Mouse (Mus musculus) olfactory bulb, adult 2 months (tissue): Measurements from ENCODE around the gene Ttk. TPM values are rescaled to one million over a fixed set of nuclear protein-coding genes. Genes with fewer than 3 reads are reported as not detected.

ENCODE experiments used
- H3K27ac ChIP-seq: fragments of 200-500 bp; 2 replicates; pipeline ENCODE4 v1.5.1; 2012; ENCODE audit warnings: low read depth, low read length; ENCODE audit not compliant: insufficient read depth
- H3K4me1 ChIP-seq: fragments of 200-500 bp; 2 replicates; pipeline ENCODE4 v1.6.1; 2012; ENCODE audit warnings: low read length; ENCODE audit not compliant: control insufficient read depth, insufficient read depth
- H3K4me3 ChIP-seq: fragments of 200-500 bp; 2 replicates; pipeline ENCODE4 v1.5.1; 2012; ENCODE audit warnings: mild to moderate bottlenecking, low read depth, low read length, moderate library complexity; ENCODE audit not compliant: insufficient read depth
- CTCF ChIP-seq: fragments of 200-500 bp; IDR thresholded peaks from 2 replicates; pipeline ENCODE4 v1.5.1; 2012; ENCODE audit warnings: low read depth, mild to moderate bottlenecking, low read length, moderate library complexity; ENCODE audit not compliant: insufficient read depth
- POLR2A ChIP-seq: fragments of 200-500 bp; IDR thresholded peaks from 2 replicates; pipeline ENCODE4 v1.6.1; 2012; ENCODE audit warnings: mild to moderate bottlenecking, low read depth, low read length, moderate library complexity; ENCODE audit not compliant: insufficient read depth
- WGBS: fragments of 180-500 bp; shearing (Covaris S2); methylation state at CpG from one replicate; pipeline ENCODE4 v1.1.7; 2018; 5-methylcytosine and 5-hydroxymethylcytosine counted together
- polyA plus RNA-seq: library from polyadenylated mRNA; stranded (reverse); fragments of >200 nt; gene quantifications from 2 replicates; pipeline ENCODE4 v1.2.4, GENCODE M21; 2012; ENCODE audit warnings: low replicate concordance; ENCODE audit not compliant: missing spikeins, insufficient read depth, insufficient read length

Ttk gene
- not detected in 2 replicates for polyA plus RNA-seq

DNA sequence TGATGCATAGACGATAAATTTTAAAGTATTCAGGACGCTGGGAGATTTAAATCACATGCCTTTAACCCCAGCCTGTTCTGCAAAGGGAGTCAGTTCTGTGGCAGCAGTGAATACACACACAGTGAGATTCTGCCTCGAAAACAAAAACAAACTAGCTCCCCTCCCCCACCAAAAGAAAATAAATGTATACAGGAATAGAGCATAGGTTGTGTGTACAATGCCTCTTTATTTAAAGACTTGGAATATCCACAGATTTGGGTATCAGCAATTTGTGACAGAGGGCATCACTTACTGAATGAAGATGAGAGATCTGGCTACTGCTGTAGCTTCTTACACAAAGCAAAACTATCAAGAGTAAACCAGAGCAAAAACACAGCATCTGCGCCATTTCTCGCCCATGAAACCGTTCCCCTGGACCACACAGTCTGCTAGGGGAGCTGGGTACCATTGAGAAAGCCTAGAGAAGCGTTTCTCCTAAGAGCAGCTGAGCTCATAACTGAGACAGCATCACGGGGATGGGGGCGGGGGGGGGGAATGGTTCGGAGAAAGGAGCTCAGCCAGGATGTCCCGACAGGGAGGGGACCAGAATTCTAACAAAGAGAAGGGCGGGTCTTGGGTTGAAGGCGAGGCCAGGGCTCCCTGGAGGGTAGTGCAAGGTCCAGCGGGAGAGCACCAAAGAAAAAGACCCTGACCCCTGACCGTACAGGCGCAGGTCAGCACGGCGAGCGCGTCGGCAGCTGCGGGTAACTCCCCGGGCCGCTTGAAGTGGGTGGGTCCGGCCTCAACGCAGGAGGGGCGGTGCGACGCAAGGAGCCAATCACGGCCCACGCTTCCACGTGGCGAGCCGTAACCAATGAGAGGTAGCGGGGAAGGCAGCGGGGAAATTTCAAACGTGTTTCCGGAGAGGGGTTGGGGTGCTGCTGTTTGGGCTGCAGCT is at the start of gene Ttk:
Gene Ttk, plus strand, starts transcription at position 879 of the 937 bp plus-strand sequence.
- WGBS, result 1% methylated on average over 38 of the region's 38 CpGs
- Histone ChIP-seq H3K27ac (peak within 1 kb of the TSS; percentile 87), H3K4me3 (peak within 1 kb of the TSS; percentile 90), H3K4me1 (0 out of 2 replicates have a peak, but pooled peaks cover 4% of the 10 kb centered on the region)
- TF ChIP-seq POLR2A (peak; percentile 93), CTCF (no peak)

GRCm38 (mm10) chr9:83785501-83785900 is 49.0 kb upstream of the Ttk start:
- 69% methylated on average over 1 of the region's 1 CpGs for WGBS
- Histone ChIP-seq H3K27ac (no peak overlapping the region), H3K4me1 (no peaks in the 10 kb centered on the region), H3K4me3 (no peak overlapping the region)
- no peak for TF ChIP-seq CTCF
- TF ChIP-seq POLR2A, result no peak

DNA sequence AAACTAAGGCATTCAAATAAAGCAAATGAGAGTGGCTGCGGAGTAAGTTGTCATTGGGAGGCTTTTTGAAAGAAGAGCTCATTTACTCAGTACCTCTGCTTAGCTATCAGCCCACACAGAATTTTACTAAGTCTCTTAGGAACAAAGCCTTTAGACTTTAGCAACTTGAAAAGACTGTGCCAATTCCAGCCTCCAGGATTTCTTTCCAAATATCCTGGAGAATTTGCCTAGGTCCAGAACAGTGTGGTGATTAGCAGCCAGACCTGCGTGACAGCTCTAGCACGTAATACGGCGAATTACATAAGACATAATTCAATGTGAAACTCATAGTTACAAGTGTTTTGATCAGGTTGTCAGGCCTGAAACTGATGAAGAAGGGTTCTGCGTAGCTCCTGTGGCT is 45.2 kb upstream of the Ttk start:
- Histone ChIP-seq H3K4me1 (no peaks in the 10 kb centered on the region), H3K27ac (no peak overlapping the region), H3K4me3 (no peak overlapping the region)
- 84% methylated on average over 6 of the region's 6 CpGs for WGBS
- TF ChIP-seq POLR2A (no peak), CTCF (no peak)

GRCm38 (mm10) chr9:83796875-83797274 is 37.6 kb upstream of the Ttk start:
- Histone ChIP-seq H3K27ac (no peak overlapping the region), H3K4me3 (no peak overlapping the region), H3K4me1 (peaks cover 6% of the 10 kb centered on the region)
- TF ChIP-seq CTCF (no peak), POLR2A (no peak)
- 85% methylated on average over 7 of the region's 7 CpGs for WGBS

GRCm38 (mm10) chr9:83797898-83798297 is 36.6 kb upstream of the Ttk start:
- no peak overlapping the region for H3K4me3 ChIP-seq

DNA sequence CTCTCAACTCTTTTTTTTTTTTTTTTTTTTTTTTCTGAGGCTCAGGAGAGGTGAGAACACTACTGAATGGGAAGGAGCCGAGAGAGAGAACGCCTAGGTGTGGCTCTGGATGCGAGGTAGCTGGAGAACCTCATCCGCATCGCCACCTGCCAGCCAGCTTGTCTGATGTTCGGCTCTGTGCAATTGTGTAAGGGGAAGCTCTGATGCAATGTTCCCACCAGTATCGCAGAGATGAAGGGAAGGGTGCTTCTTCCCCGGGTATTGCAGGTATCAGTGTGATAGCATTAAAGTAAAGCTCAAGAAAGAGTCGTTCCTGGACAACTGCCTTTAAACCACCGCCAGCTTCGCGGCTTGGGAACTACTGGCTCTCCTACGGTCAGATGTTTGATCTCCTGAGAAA is 30.1 kb upstream of the Ttk start:
- Histone ChIP-seq H3K4me3 (peak overlapping the region; percentile 47), H3K4me1 (peaks cover 12% of the 10 kb centered on the region), H3K27ac (no peak overlapping the region)
- TF ChIP-seq CTCF (no peak), POLR2A (no peak)
- WGBS, result 43% methylated on average over 13 of the region's 13 CpGs

More at GRCm38 (mm10) chr9:83797898-83798297, 36.6 kb upstream of the Ttk start:
- 65% methylated on average over 8 of the region's 8 CpGs for WGBS
- Histone ChIP-seq H3K27ac (no peak overlapping the region), H3K4me1 (peaks cover 11% of the 10 kb centered on the region)
- TF ChIP-seq POLR2A (no peak), CTCF (no peak)

GRCm38 (mm10) chr9:83805164-83805976 is 29.1 kb upstream of the Ttk start:
- peak overlapping the region; percentile 82 for H3K27ac ChIP-seq
- peaks cover 12% of the 10 kb centered on the region for H3K4me1 ChIP-seq
- TF ChIP-seq POLR2A (no peak), CTCF (no peak)
- WGBS, result under 1% methylated on average over 37 of the region's 37 CpGs
- peak overlapping the region; percentile 68 for H3K4me3 ChIP-seq

- H3K4me3 ChIP-seq, result peak within 1 kb of the TSS; percentile 68
- TF ChIP-seq CTCF, result no peak
- peak; percentile 98 for TF ChIP-seq POLR2A
- 1% methylated on average over 63 of the region's 71 CpGs for WGBS
- peaks cover 12% of the 10 kb centered on the region for H3K4me1 ChIP-seq
- peak within 1 kb of the TSS; percentile 82 for H3K27ac ChIP-seq
These were observed 28.3 kb upstream of the Ttk start, which contains the start of gene Elovl4 for GRCm38 (mm10) chr9:83805977-83806815. Elovl4 (minus strand) TSS chr9:83806277.
